ENCODE assay signal across 24 mouse cellular contexts in the genomic region with DNA sequence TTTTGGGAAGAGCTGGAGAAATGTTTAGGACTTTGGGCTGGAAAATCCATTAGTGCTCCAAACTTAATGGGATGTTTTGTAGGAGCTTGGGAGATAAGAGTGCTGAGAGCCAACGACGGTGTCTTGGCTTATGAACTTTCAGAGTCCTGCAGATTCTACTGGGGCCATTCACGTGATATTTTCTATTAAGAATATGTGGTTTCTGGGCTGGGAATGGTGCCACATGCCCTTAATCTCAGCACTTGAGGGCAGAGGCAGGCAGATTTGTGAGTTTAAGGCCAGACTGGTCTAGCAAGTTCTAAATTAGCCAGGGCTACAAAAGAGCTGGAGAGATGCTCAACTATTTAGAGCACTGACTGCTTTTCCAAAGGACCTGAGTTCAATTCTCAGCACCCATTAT. TPM values are rescaled to one million over a fixed set of nuclear protein-coding genes. Genes with fewer than 3 reads are reported as not detected.
"Had no signal": no experiment of that assay in that cellular context is flagged by ENCODE, and none has a peak within 500 bp of the region (broad histone marks: within the 10 kb centered on the region; RNA-seq: fewer than 3 reads in every experiment).

No protein-coding gene starts in this region.

- H3K4me2 ChIP-seq: hindbrain, embryonic 15.5 days; limb, embryonic 13.5 days; liver, embryonic 12.5 days; liver, embryonic 15.5 days; midbrain, embryonic 11.5 days; stomach, embryonic 15.5 days had no signal

- H3K27me3 ChIP-seq: hindbrain, embryonic 15.5 days; limb, embryonic 13.5 days; liver, embryonic 12.5 days; liver, embryonic 15.5 days; stomach, embryonic 15.5 days had no signal

- H3K9ac ChIP-seq: hindbrain, embryonic 15.5 days; limb, embryonic 13.5 days; liver, embryonic 12.5 days; liver, embryonic 15.5 days; stomach, embryonic 15.5 days had no signal

- DNase-seq: layer of hippocampus, adult 9-11 months; liver; lung, adult 2 months; lung, postnatal 4 days; midbrain, embryonic 14.5 days; retina, postnatal 1 day; right cerebral cortex, postnatal 25 days; spleen, adult 18-20 months; thymus, postnatal 25 days had no signal

- H3K36me3 ChIP-seq: hindbrain, embryonic 15.5 days; limb, embryonic 10.5 days; limb, embryonic 13.5 days; liver, embryonic 12.5 days; liver, embryonic 15.5 days; stomach, embryonic 15.5 days had no signal

- ATAC-seq: intestine, postnatal 0 days; liver, embryonic 12.5 days had no signal

- H3K4me3 ChIP-seq: hindbrain, embryonic 15.5 days; layer of hippocampus, adult 2 months; limb, embryonic 10.5 days; limb, embryonic 13.5 days; liver, embryonic 12.5 days; liver, embryonic 15.5 days; stomach, embryonic 15.5 days had no signal

- H3K4me1 ChIP-seq: hindbrain, embryonic 15.5 days; limb, embryonic 10.5 days; limb, embryonic 13.5 days; stomach, embryonic 15.5 days had no signal

- H3K27ac ChIP-seq: hindbrain, embryonic 15.5 days; layer of hippocampus, adult 2 months; limb, embryonic 10.5 days; limb, embryonic 13.5 days; liver, embryonic 12.5 days; liver, embryonic 15.5 days; stomach, embryonic 15.5 days had no signal

- H3K9me3 ChIP-seq: hindbrain, embryonic 15.5 days; limb, embryonic 10.5 days; limb, embryonic 13.5 days; liver, embryonic 12.5 days; liver, embryonic 15.5 days; stomach, embryonic 15.5 days had no signal

RNA-seq across cellular contexts. Expression of gene Gpat2, which starts 34.6 kb away (rescaled TPM):
- polyA plus RNA-seq: neural tube, embryonic 11.5 days had no signal

RNA-seq across cellular contexts. Expression of gene Astl, which starts 51.9 kb away (rescaled TPM):
- polyA plus RNA-seq: hindbrain, embryonic 15.5 days; intestine, embryonic 14.5 days; intestine, postnatal 0 days; large intestine, adult 2 months; liver, embryonic 12.5 days; lung, adult 2 months; lung, embryonic 16.5 days; midbrain, embryonic 11.5 days; midbrain, embryonic 14.5 days; midbrain, postnatal 0 days; neural tube, embryonic 11.5 days; neural tube, embryonic 14.5 days; stomach, embryonic 15.5 days had no signal
